Mouse (Mus musculus) limb, embryonic 14.5 days (tissue): Measurements from ENCODE around the gene Glce. TPM values are rescaled to one million over a fixed set of nuclear protein-coding genes. Genes with fewer than 3 reads are reported as not detected.

Source experiments
- ATAC-seq: fragments of 200-750 bp; cut with Nextera tagmentation; 2 replicates; pipeline ENCODE4 v1.8.0; 2017; ENCODE audit warnings: low read depth, moderate number of reproducible peaks, moderate TSS enrichment; ENCODE audit not compliant: low FRiP score
- DNase-seq: peaks from one replicate; pipeline ENCODE4 v3.0.0-alpha.2; 2015; ENCODE audit warnings: low spot score
- H3K27ac ChIP-seq: fragments of 300-500 bp; sonication (generic); replicated peaks from 2 replicates; pipeline ENCODE4 v1.5.1; 2014; ENCODE audit warnings: low read depth, mild to moderate bottlenecking, low read length, moderate library complexity, mixed read lengths
- H3K27me3 ChIP-seq: fragments of 300-500 bp; sonication (generic); 2 replicates; pipeline ENCODE4 v1.6.1; 2014; ENCODE audit warnings: low read length, mixed read lengths; ENCODE audit not compliant: control insufficient read depth, insufficient read depth
- H3K36me3 ChIP-seq: fragments of 300-500 bp; sonication (generic); 2 replicates; pipeline ENCODE4 v1.6.1; 2014; ENCODE audit warnings: mild to moderate bottlenecking, low read length, moderate library complexity, mixed read lengths; ENCODE audit not compliant: control insufficient read depth, insufficient read depth
- H3K4me1 ChIP-seq: fragments of 300-500 bp; sonication (generic); 2 replicates; pipeline ENCODE4 v1.6.1; 2014; ENCODE audit warnings: antibody characterized with exemption, low read length, mixed read lengths; ENCODE audit not compliant: control insufficient read depth, insufficient read depth
- H3K4me2 ChIP-seq: fragments of 300-500 bp; sonication (generic); replicated peaks from 2 replicates; pipeline ENCODE4 v1.6.1; 2014; ENCODE audit warnings: low read depth, mild to moderate bottlenecking, low read length, moderate library complexity; ENCODE audit not compliant: severe bottlenecking
- H3K4me3 ChIP-seq: fragments of 300-500 bp; sonication (generic); replicated peaks from 2 replicates; pipeline ENCODE4 v1.5.1; 2014; ENCODE audit warnings: low read length
- H3K9ac ChIP-seq: fragments of 300-500 bp; sonication (generic); 2 replicates; pipeline ENCODE4 v1.6.1; 2014; ENCODE audit warnings: mild to moderate bottlenecking, low read depth, low read length, moderate library complexity; ENCODE audit not compliant: severe bottlenecking
- H3K9me3 ChIP-seq: fragments of 300-500 bp; sonication (generic); 2 replicates; pipeline ENCODE4 v1.6.1; 2016; ENCODE audit warnings: low read length; ENCODE audit not compliant: control insufficient read depth
- POLR2A ChIP-seq: fragments of 200-500 bp; IDR thresholded peaks from 2 replicates; pipeline ENCODE4 v1.8.0; 2012; ENCODE audit warnings: inconsistent platforms, mild to moderate bottlenecking, moderate library complexity, borderline replicate concordance; ENCODE audit not compliant: insufficient read depth, insufficient read length; ENCODE audit errors: extremely low read depth
- WGBS: fragments of 180-500 bp; shearing (Covaris S2); extraction: QIAGEN DNeasy Blood & Tissue Kit; methylation state at CpG from one replicate; pipeline ENCODE4 v1.1.7; 2014; 5-methylcytosine and 5-hydroxymethylcytosine counted together
- polyA plus RNA-seq, 2 experiments: library from polyadenylated mRNA; depleted of rRNA in 1 of 2; stranded (reverse) in 1 of 2; unstranded in 1 of 2; fragments of >200 nt; fragmentation: Nextera tagmentation in 1 of 2; extraction: Ambion mirVana in 1 of 2; gene quantifications; 2 replicates each; pipeline versions ENCODE4 v1.2.1 to v1.2.3; 2012 to 2014

Glce gene
- polyA plus RNA-seq, 2 experiments = 17.9 to 31.9 TPM

- DNase-seq (peak; percentile 75), ATAC-seq (no peak)
- no peak overlapping the region for H3K27ac ChIP-seq
- H3K9me3 ChIP-seq = no peaks in the 10 kb centered on the region
- H3K36me3 ChIP-seq = no peaks in the 10 kb centered on the region
- no peaks in the 10 kb centered on the region for H3K27me3 ChIP-seq
- peaks cover 19% of the 10 kb centered on the region for H3K4me1 ChIP-seq
- 26% methylated on average over 8 of the region's 8 CpGs for WGBS
- peak overlapping the region; percentile 2; the same call in 1 of the 2 replicates for H3K4me2 ChIP-seq
- H3K9ac ChIP-seq = no peak overlapping the region; the same call in 1 of the 2 replicates
- TF ChIP-seq POLR2A = no peak
- H3K4me3 ChIP-seq = no peak overlapping the region
Measured at GRCm38 (mm10) chr9:62137259-62137658, 14.8 kb upstream of the Glce start.

DNA sequence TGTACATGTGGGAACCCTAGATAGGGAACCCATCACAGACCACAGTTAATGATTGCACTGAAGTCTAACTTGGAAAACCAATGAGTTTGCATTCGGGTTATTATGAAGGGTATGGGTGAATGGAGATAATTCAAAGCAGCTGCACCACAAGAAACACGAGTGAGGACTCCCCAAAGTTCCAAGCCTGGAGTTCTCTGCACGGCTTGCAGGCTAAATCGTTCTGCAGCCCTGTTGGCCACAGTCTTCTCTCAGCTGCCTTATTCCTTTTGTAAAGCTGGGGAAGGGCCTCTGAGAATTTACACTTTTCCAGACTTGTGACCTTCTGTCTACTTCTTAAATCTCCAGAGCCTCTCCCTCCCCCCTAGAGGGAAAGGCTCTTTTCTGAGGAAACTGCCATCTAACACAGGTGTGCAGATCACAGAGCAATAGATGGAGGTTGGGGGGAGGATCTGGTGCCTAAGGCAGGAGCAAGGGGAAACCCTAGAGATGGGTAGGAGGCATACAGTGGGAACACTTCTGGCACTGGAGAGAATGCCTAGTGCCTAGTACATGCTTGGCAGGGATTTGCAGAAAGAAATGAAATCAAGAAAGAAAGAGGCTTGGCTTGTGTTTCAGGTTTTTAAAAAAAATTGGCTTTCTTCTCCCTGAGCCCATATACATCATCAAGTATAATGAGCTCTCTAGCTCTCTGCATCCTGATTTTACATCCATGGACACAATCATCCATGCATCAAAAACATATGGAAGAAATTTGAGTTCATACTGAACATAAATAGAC, 9.7 kb upstream of the Glce start:
- H3K4me3 ChIP-seq = no peak overlapping the region
- WGBS = 25% methylated on average over 4 of the region's 4 CpGs
- no peak overlapping the region for H3K9ac ChIP-seq
- H3K4me2 ChIP-seq = no peak overlapping the region
- H3K27me3 ChIP-seq = no peaks in the 10 kb centered on the region
- ATAC-seq = no peak; the same call in 1 of the 2 replicates
- no peak overlapping the region; the same call in 1 of the 2 replicates for H3K27ac ChIP-seq
- H3K9me3 ChIP-seq = no peaks in the 10 kb centered on the region
- peak; percentile 62 for DNase-seq
- no peak for TF ChIP-seq POLR2A
- no peaks in the 10 kb centered on the region for H3K36me3 ChIP-seq
- H3K4me1 ChIP-seq = peaks cover 9% of the 10 kb centered on the region; the same call in 1 of the 2 replicates

DNA sequence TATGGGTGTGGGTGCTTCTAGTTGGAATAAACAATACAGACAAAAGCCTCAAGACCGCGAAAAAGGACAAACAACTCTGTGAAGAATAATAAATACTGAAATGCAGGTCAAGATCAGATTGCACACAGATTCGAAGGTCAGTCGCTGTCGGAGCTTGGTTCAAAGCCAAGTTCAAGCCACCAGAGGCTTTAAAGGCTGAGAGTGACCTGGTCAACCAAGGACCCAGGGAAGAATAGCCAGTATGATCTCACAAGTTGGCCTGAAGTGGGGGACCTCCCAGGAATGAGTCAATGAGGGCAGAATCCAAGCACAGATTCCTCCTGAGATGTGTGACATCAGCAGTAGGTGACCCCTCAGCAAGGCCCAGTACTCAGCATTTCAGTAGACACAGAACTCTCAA, 8.3 kb upstream of the Glce start:
- TF ChIP-seq POLR2A = no peak
- Histone ChIP-seq H3K27ac (no peak overlapping the region), H3K27me3 (no peaks in the 10 kb centered on the region), H3K4me3 (no peak overlapping the region), H3K4me1 (0 out of 2 replicates have a peak, but pooled peaks cover 3% of the 10 kb centered on the region), H3K9ac (no peak overlapping the region), H3K4me2 (no peak overlapping the region), H3K9me3 (no peaks in the 10 kb centered on the region), H3K36me3 (no peaks in the 10 kb centered on the region)
- DNase-seq (no peak), ATAC-seq (no peak)
- 90% methylated on average over 5 of the region's 5 CpGs for WGBS

DNA sequence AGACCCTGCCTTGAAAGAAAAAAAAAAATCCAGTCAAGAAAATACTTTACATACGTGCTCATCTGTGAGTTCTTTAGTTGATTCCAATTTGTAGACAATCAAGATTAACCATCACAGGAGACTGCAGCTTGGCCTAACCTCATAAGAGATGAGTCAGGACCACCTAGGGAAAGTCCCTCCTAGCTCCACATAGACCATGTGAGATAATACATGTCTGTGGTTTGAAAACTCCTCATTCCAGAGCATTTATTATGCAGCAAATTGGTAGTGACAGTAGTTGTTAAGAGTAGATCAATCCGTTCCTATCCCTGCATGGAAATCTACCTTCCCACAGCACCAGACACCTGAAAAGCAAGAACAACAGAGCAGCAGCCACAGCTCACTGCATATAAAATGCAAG, 5.6 kb upstream of the Glce start:
- Histone ChIP-seq H3K4me1 (peaks cover 7% of the 10 kb centered on the region; the same call in 1 of the 2 replicates), H3K36me3 (no peaks in the 10 kb centered on the region), H3K4me2 (no peak overlapping the region), H3K9ac (no peak overlapping the region), H3K9me3 (no peaks in the 10 kb centered on the region), H3K4me3 (no peak overlapping the region), H3K27me3 (no peaks in the 10 kb centered on the region), H3K27ac (no peak overlapping the region)
- WGBS = 82% methylated on average over 2 of the region's 2 CpGs
- no peak for ATAC-seq
- no peak for TF ChIP-seq POLR2A
- no peak for DNase-seq

GRCm38 (mm10) chr9:62125986-62126575, 3.6 kb upstream of the Glce start:
- Histone ChIP-seq H3K4me1 (peaks cover 7% of the 10 kb centered on the region), H3K36me3 (no peaks in the 10 kb centered on the region), H3K9me3 (no peaks in the 10 kb centered on the region), H3K27me3 (no peaks in the 10 kb centered on the region), H3K4me2 (no peak overlapping the region), H3K4me3 (no peak overlapping the region), H3K27ac (no peak overlapping the region), H3K9ac (no peak overlapping the region)
- TF ChIP-seq POLR2A = no peak
- ATAC-seq (no peak), DNase-seq (no peak)
- 67% methylated on average over 5 of the region's 5 CpGs for WGBS
